12 mouse cellular contexts compared by ENCODE assay signal in genomic region chr8:12987571-12987970, GRCm38 (mm10). TPM values are rescaled to one million over a fixed set of nuclear protein-coding genes. Genes with fewer than 3 reads are reported as not detected.
DNase-seq lines count a peak whose midpoint lies in the region; ATAC-seq lines count a peak whose summit lies in the region.
"Had no signal": no experiment of that assay in that cellular context is flagged by ENCODE, and none has a peak within 500 bp of the region (broad histone marks: within the 10 kb centered on the region; RNA-seq: fewer than 3 reads in every experiment).

No protein-coding gene starts in this region.

- no peak for DNase-seq in heart, postnatal 14 days
- peak; percentile 65 to 71 for DNase-seq in cerebellum, postnatal 36 days
- DNase-seq in left cerebral cortex, adult 18-20 months (ENCODE audit: low spot score in 2 of 2): peak; percentile 83 to 85
- DNase-seq in right cerebral cortex, postnatal 36 days (ENCODE audit: low spot score in 2 of 2): peak; percentile 75 to 79
- no peak for DNase-seq in thymus, postnatal 25 days
- DNase-seq: kidney, adult 8-10 months; lung, postnatal 10 days had no signal

- H3K27me3 ChIP-seq in heart, embryonic 14.5 days (ENCODE audit: control insufficient read depth, insufficient read depth, low read length): no peaks in the 10 kb centered on the region
- no peaks in the 10 kb centered on the region for H3K27me3 ChIP-seq in hindbrain, embryonic 12.5 days
- H3K27me3 ChIP-seq: stomach, embryonic 15.5 days had no signal

- no peak for ATAC-seq in heart, embryonic 14.5 days (ENCODE audit: insufficient number of reproducible peaks, insufficient read depth, low FRiP score, low read depth)
- no peak for ATAC-seq in hindbrain, embryonic 12.5 days (ENCODE audit: low FRiP score)
- ATAC-seq: forebrain, embryonic 14.5 days had no signal

- no peaks in the 10 kb centered on the region for H3K9me3 ChIP-seq in heart, embryonic 14.5 days (ENCODE audit: control insufficient read depth, low read length)
- no peaks in the 10 kb centered on the region for H3K9me3 ChIP-seq in hindbrain, embryonic 12.5 days (replicated peaks)
- H3K9me3 ChIP-seq: stomach, embryonic 15.5 days had no signal

- H3K4me2 ChIP-seq in heart, embryonic 14.5 days (ENCODE audit: low read length): no peak overlapping the region
- no peak overlapping the region for H3K4me2 ChIP-seq in hindbrain, embryonic 12.5 days (replicated peaks)
- H3K4me2 ChIP-seq: stomach, embryonic 15.5 days had no signal

- intact Hi-C loops in heart, postnatal 14 days (cut with DNase I): no loop called here

- WGBS in heart, embryonic 14.5 days: 31% methylated on average over 8 of the region's 8 CpGs
- WGBS in hindbrain, embryonic 12.5 days: 65% methylated on average over 8 of the region's 8 CpGs

- H3K4me1 ChIP-seq in heart, embryonic 14.5 days (ENCODE audit: control insufficient read depth in 2 of 2, insufficient read depth in 2 of 2, low read length in 2 of 2): peaks cover 9% of the 10 kb centered on the region in 2 experiments; a peak in 3 of 4 replicates
- H3K4me1 ChIP-seq in hindbrain, embryonic 12.5 days: no peaks in the 10 kb centered on the region
- H3K4me1 ChIP-seq: stomach, embryonic 15.5 days had no signal

- no peak overlapping the region for H3K4me3 ChIP-seq in heart, embryonic 14.5 days (ENCODE audit: control insufficient read depth in 1 of 2, insufficient read depth in 1 of 2, low read depth in 1 of 2, low read length in 2 of 2)
- no peak overlapping the region for H3K4me3 ChIP-seq in hindbrain, embryonic 12.5 days
- H3K4me3 ChIP-seq: stomach, embryonic 15.5 days had no signal

- H3K27ac ChIP-seq in heart, embryonic 14.5 days (replicated peaks in 1 of 2; ENCODE audit: control insufficient read depth in 1 of 2, insufficient read depth in 1 of 2, low read depth in 2 of 2, low read length in 2 of 2): no peak overlapping the region
- H3K27ac ChIP-seq in hindbrain, embryonic 12.5 days: no peak overlapping the region
- H3K27ac ChIP-seq: stomach, embryonic 15.5 days had no signal

- H3K9ac ChIP-seq in heart, embryonic 14.5 days (ENCODE audit: low read length): peak overlapping the region; percentile 45; the same call in 1 of the 2 replicates
- no peak overlapping the region for H3K9ac ChIP-seq in hindbrain, embryonic 12.5 days
- H3K9ac ChIP-seq: stomach, embryonic 15.5 days had no signal

- no peaks in the 10 kb centered on the region for H3K36me3 ChIP-seq in heart, embryonic 14.5 days (ENCODE audit: control insufficient read depth, insufficient read depth, low read length)
- peaks cover 55% of the 10 kb centered on the region for H3K36me3 ChIP-seq in hindbrain, embryonic 12.5 days
- H3K36me3 ChIP-seq: stomach, embryonic 15.5 days had no signal

RNA-seq across cellular contexts. Expression of gene F7, which starts 38.3 kb away (rescaled TPM):
- polyA plus RNA-seq in heart, embryonic 14.5 days (2014; fragmentation: Nextera tagmentation; extraction: Ambion mirVana): not detected in 2 replicates
- under 1 TPM; 0.15 to 0.19 TPM for total RNA-seq in heart, postnatal 14 days (2021)
- total RNA-seq in left cerebral cortex, adult 18-20 months (2021): under 1 TPM in 1 of 2 experiments, not detected in 1; 0.19 TPM
- not detected in 2 replicates for polyA plus RNA-seq in hindbrain, embryonic 12.5 days (2016; fragmentation: Nextera tagmentation; extraction: Ambion mirVana)
- total RNA-seq: CH12.LX had no signal
- polyA plus RNA-seq: forebrain, embryonic 14.5 days had no signal

RNA-seq across cellular contexts. Expression of gene F10, which starts 49.5 kb away (rescaled TPM):
- 0.96 and 1.2 TPM in 2 replicates for polyA plus RNA-seq in heart, embryonic 14.5 days (2014; fragmentation: Nextera tagmentation; extraction: Ambion mirVana)
- total RNA-seq in heart, postnatal 14 days (2021): under 1 TPM; 0.67 to 0.71 TPM
- total RNA-seq in left cerebral cortex, adult 18-20 months (2021): not detected
- 0.59 and 0.66 TPM in 2 replicates for polyA plus RNA-seq in hindbrain, embryonic 12.5 days (2016; fragmentation: Nextera tagmentation; extraction: Ambion mirVana)
- total RNA-seq: CH12.LX had no signal
- polyA plus RNA-seq: forebrain, embryonic 14.5 days had no signal

Comparison
In these comparisons a context has a peak if more than half of its experiments do, and no peak if none do; other contexts are left out.
1. DNase-seq: peak in cerebellum, postnatal 36 days (2 of 2), left cerebral cortex, adult 18-20 months (2 of 2) and right cerebral cortex, postnatal 36 days (2 of 2); none in heart, postnatal 14 days (0 of 2) and thymus, postnatal 25 days (single experiment).